Mouse (Mus musculus) lung, adult 2 months (tissue): ENCODE results near the gene Scaf1.

Source experiments
- CTCF ChIP-seq: fragments of 200-500 bp; IDR thresholded peaks from 2 replicates; pipeline ENCODE4 v1.5.1; 2011; ENCODE audit warnings: mild to moderate bottlenecking, low read length, control low read depth; ENCODE audit not compliant: insufficient read depth
- POLR2A ChIP-seq: fragments of 200-500 bp; IDR thresholded peaks from 2 replicates; pipeline ENCODE4 v1.6.1; 2011; ENCODE audit warnings: low read depth, mild to moderate bottlenecking, control low read depth, low read length, borderline replicate concordance; ENCODE audit errors: extremely low read depth

GRCm38 (mm10) chr7:44983944-44984832, 32.0 kb downstream of the Scaf1 start:
- TF ChIP-seq POLR2A (no peak), CTCF (no peak)
